Mouse (Mus musculus): ENCODE data around the gene Usp4.

DNA sequence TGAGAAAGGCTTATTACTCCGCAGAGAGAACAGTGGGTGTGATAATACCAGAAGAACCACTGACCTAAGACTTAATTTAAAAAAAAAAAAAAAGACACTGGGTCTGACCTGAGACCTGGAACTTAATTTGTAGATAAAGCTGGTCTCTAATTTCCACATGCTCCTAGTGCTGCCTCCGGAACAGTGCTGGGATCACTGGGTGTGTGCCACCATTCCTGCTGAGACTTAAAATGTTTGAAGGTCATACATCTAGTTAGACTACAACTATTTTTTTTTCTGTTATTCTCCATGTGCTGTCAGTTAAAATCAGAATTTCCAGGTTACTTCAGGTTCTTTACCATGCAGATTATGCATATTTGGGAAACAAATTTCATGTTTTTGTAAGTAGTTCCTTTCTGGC lies 39.5 kb upstream of the Usp4 start:
- no peak for TF ChIP-seq CTCF (IDR thresholded peaks at IDR 0.05; ENCODE audit: low read depth, low read length)
- no peak for TF ChIP-seq POLR2A (IDR thresholded peaks at IDR 0.05; ENCODE audit: borderline replicate concordance, low read depth, low read length)

All from bone marrow macrophage, adult 2 months (primary cell).